ENCODE assay signal across 27 mouse cellular contexts in genomic region chr19:11989334-11989733, GRCm38 (mm10). TPM values are rescaled to one million over a fixed set of nuclear protein-coding genes. Genes with fewer than 3 reads are reported as not detected.
A peak's percentile ranks its signal among the peaks of the same experiment; 100 is the strongest.
DNase-seq lines count a peak whose midpoint lies in the region; ATAC-seq and TF ChIP-seq lines count a peak whose summit lies in the region.
"Had no signal": no experiment of that assay in that cellular context is flagged by ENCODE, and none has a peak within 500 bp of the region (broad histone marks: within the 10 kb centered on the region; RNA-seq: fewer than 3 reads in every experiment).

No protein-coding gene starts in this region.

- peak; percentile 66; the same call in 1 of the 2 replicates for ATAC-seq in neutrophil, adult 5-6 weeks (ENCODE audit: extremely low read depth, insufficient number of reproducible peaks, low FRiP score, poor library complexity, severe bottlenecking)
- ATAC-seq in forebrain, embryonic 12.5 days (ENCODE audit: low FRiP score) = no peak
- ATAC-seq: CD4-positive, CD25-positive, alpha-beta regulatory T cell, adult 4 months; forebrain, embryonic 15.5 days; inflammation-experienced regulatory T-cells, adult 6 months had no signal

- H3K36me3 ChIP-seq in CH12.LX (replicated peaks in 1 of 2; ENCODE audit: control insufficient read depth in 1 of 2, insufficient read depth in 1 of 2, low read length in 1 of 2) (peaks cover 55 to 78% of the 10 kb centered on the region in 2 experiments), macrophage (ENCODE audit: inconsistent target) (peaks cover 37% of the 10 kb centered on the region)
- H3K36me3 ChIP-seq in forebrain, embryonic 12.5 days (replicated peaks) = peaks cover 79% of the 10 kb centered on the region

- no peak for TF ChIP-seq POLR2A in CH12.LX (IDR thresholded peaks at IDR 0.05; ENCODE audit: low read depth, low read length)

- no peaks in the 10 kb centered on the region for H3K27me3 ChIP-seq in CH12.LX (replicated peaks)
- no peaks in the 10 kb centered on the region for H3K27me3 ChIP-seq in forebrain, embryonic 12.5 days
- H3K27me3 ChIP-seq: embryonic facial prominence, embryonic 15.5 days; forebrain, embryonic 15.5 days; heart, embryonic 12.5 days; hindbrain, embryonic 15.5 days had no signal

- H3K4me3 ChIP-seq in CH12.LX (replicated peaks in 1 of 3; ENCODE audit: low read depth in 2 of 3, low read length in 2 of 3, poor library complexity in 1 of 3) = no peak overlapping the region
- H3K4me3 ChIP-seq in macrophage (ENCODE audit: inconsistent target) = no peak overlapping the region
- H3K4me3 ChIP-seq in forebrain, embryonic 12.5 days (replicated peaks) = no peak overlapping the region
- H3K4me3 ChIP-seq: embryonic facial prominence, embryonic 15.5 days; erythroblast, embryonic 14.5 days; forebrain, embryonic 10.5 days; forebrain, embryonic 15.5 days; heart, embryonic 12.5 days; hindbrain, embryonic 15.5 days had no signal

- peaks cover 0 to 18% of the 10 kb centered on the region in 2 experiments; a peak in 2 of 4 replicates for H3K4me1 ChIP-seq in CH12.LX (ENCODE audit: control insufficient read depth in 1 of 2, insufficient read depth in 2 of 2)
- H3K4me1 ChIP-seq in forebrain, embryonic 12.5 days = no peaks in the 10 kb centered on the region
- H3K4me1 ChIP-seq: embryonic facial prominence, embryonic 15.5 days; forebrain, embryonic 10.5 days; forebrain, embryonic 15.5 days; heart, embryonic 12.5 days; hindbrain, embryonic 15.5 days had no signal

- H3K79me2 ChIP-seq in CH12.LX (replicated peaks; ENCODE audit: control insufficient read depth, extremely low read depth, insufficient read depth, poor library complexity, severe bottlenecking) = no peaks in the 10 kb centered on the region
- no peaks in the 10 kb centered on the region for H3K79me2 ChIP-seq in macrophage (ENCODE audit: inconsistent target)

- DNase-seq in A20 (ENCODE audit: low read depth, low spot score) = peak; percentile 75
- peak; percentile 70 for DNase-seq in CH12.LX (ENCODE audit: extremely low read depth)
- DNase-seq in right cerebral cortex, postnatal 25 days = no peak
- DNase-seq in cerebellum, adult 18-20 months = no peak
- DNase-seq: adrenal gland, postnatal 14 days; cerebellum, adult 2 months; cerebellum, postnatal 10 days; embryo, embryonic 11 days; gastrocnemius, postnatal 10 days had no signal

- in situ Hi-C loops in CH12.LX (cut with MboI; ENCODE audit: low pct_ligation_motif_present, low pct_unique_long_range_greater_than_20kb, low sequenced_read_pairs) = no loop called here

- H3K9me3 ChIP-seq in CH12.LX (replicated peaks; ENCODE audit: low read length) = no peaks in the 10 kb centered on the region
- no peaks in the 10 kb centered on the region for H3K9me3 ChIP-seq in forebrain, embryonic 12.5 days
- H3K9me3 ChIP-seq: embryonic facial prominence, embryonic 15.5 days; forebrain, embryonic 10.5 days; forebrain, embryonic 15.5 days; heart, embryonic 12.5 days; hindbrain, embryonic 15.5 days had no signal

- no peak overlapping the region for H3K4me2 ChIP-seq in CH12.LX (ENCODE audit: insufficient read depth, low read depth, poor library complexity, severe bottlenecking)
- H3K4me2 ChIP-seq in forebrain, embryonic 12.5 days = no peak overlapping the region
- H3K4me2 ChIP-seq: embryonic facial prominence, embryonic 15.5 days; forebrain, embryonic 15.5 days; heart, embryonic 12.5 days; hindbrain, embryonic 15.5 days had no signal

- TF ChIP-seq RAD21 in CH12.LX (IDR thresholded peaks at IDR 0.05; ENCODE audit: low read depth, low read length) = no peak

- dilution Hi-C loops in CH12.LX (cut with MboI; ENCODE audit: extremely low pct_ligation_motif_present, extremely low pct_unique_long_range_greater_than_20kb, low sequenced_read_pairs) = no loop called here

- H3K27ac ChIP-seq in CH12.LX (ENCODE audit: insufficient read depth, low read depth) = no peak overlapping the region
- peak overlapping the region; percentile 46 for H3K27ac ChIP-seq in macrophage
- H3K27ac ChIP-seq in forebrain, embryonic 12.5 days = no peak overlapping the region
- H3K27ac ChIP-seq: embryonic facial prominence, embryonic 15.5 days; forebrain, embryonic 10.5 days; forebrain, embryonic 15.5 days; hindbrain, embryonic 15.5 days had no signal

- WGBS in macrophage (ENCODE audit: missing documents) = 29% methylated on average over 7 of the region's 7 CpGs
- WGBS in forebrain, embryonic 12.5 days = 94% methylated on average over 7 of the region's 7 CpGs

- TF ChIP-seq EP300 in CH12.LX (IDR thresholded peaks at IDR 0.05; ENCODE audit: low read length) = peak; percentile 90

- H3K9ac ChIP-seq in CH12.LX (ENCODE audit: insufficient read depth, low read depth) = no peak overlapping the region
- H3K9ac ChIP-seq in forebrain, embryonic 12.5 days = no peak overlapping the region
- H3K9ac ChIP-seq: embryonic facial prominence, embryonic 15.5 days; forebrain, embryonic 15.5 days; heart, embryonic 12.5 days; hindbrain, embryonic 15.5 days had no signal

- no peak for TF ChIP-seq CTCF in CH12.LX (conservative IDR thresholded peaks at IDR 0.05 in 1 of 2, IDR thresholded peaks at IDR 0.05 in 1 of 2; ENCODE audit: low read depth in 2 of 2, low read length in 2 of 2)

TF ChIP-seq in CH12.LX, 34 proteins besides CTCF, POLR2A, EP300 and RAD21:
- TF ChIP-seq BHLHE40 (IDR thresholded peaks at IDR 0.05; ENCODE audit: low read depth, low read length) = 0 out of 2 replicates have a peak, but pooled peaks have one; percentile 31
- TF ChIP-seq MYC (IDR thresholded peaks at IDR 0.05; ENCODE audit: low read depth, low read length) = peak; percentile 58; the same call in 1 of the 2 replicates
- TF ChIP-seq IRF4 (IDR thresholded peaks at IDR 0.05; ENCODE audit: low read depth, low read length) = peak; percentile 87
- no peak for TF ChIP-seq NRF1 (IDR thresholded peaks at IDR 0.05; ENCODE audit: low read depth, low read length)
- TF ChIP-seq ELF1 (IDR thresholded peaks at IDR 0.05; ENCODE audit: low read depth, low read length) = peak; percentile 44; the same call in 1 of the 2 replicates

RNA-seq across cellular contexts. Expression of gene Osbp, which starts 23.6 kb away (rescaled TPM):
- total RNA-seq in CH12.LX (2012; rRNA removed) (17.7 and 20.6 TPM in 2 replicates), CH12.LX (2014; rRNA removed) (21.1 and 21.4 TPM in 2 replicates)
- polyA plus RNA-seq in CH12.LX (2012; ENCODE audit: insufficient read length, low read depth) (24.7 and 25.0 TPM in 2 replicates), macrophage (2018) (27.8 to 35.2 TPM (median 29.0 TPM) in 3 replicates)
- total RNA-seq in macrophage (2018; cell fraction: chromatin; rRNA removed) = 10 to 100 TPM; 11.5 to 33.6 (median 23.9) TPM
- 10 to 100 TPM; 24.6 to 46.9 (median 36.0) TPM for total RNA-seq in macrophage (2018; cell fraction: cytosol; rRNA removed)
- total RNA-seq in macrophage (2018; cell fraction: nucleus; rRNA removed) = 10 to 100 TPM; 16.3 to 53.2 (median 36.8) TPM
- total RNA-seq in neutrophil, adult 5-6 weeks (2017) = 39.0 and 42.6 TPM in 2 replicates
- polyA plus RNA-seq in forebrain, embryonic 12.5 days (2016; fragmentation: Nextera tagmentation; extraction: Ambion mirVana) = 5.8 and 6.3 TPM in 2 replicates

RNA-seq across cellular contexts. Expression of gene Olfr1423, which starts 51.8 kb away (rescaled TPM):
- total RNA-seq in CH12.LX (2012; rRNA removed) (under 0.01 TPM in 1 of 2 replicates, not detected in the other), CH12.LX (2014; rRNA removed) (not detected in 2 replicates)
- polyA plus RNA-seq in CH12.LX (2012; ENCODE audit: insufficient read length, low read depth) (0.04 and 0.07 TPM in 2 replicates), macrophage (2018) (not detected in 3 replicates)
- not detected for total RNA-seq in macrophage (2018; cell fraction: chromatin; rRNA removed)
- total RNA-seq in macrophage (2018; cell fraction: cytosol; rRNA removed) = not detected
- not detected for total RNA-seq in macrophage (2018; cell fraction: nucleus; rRNA removed)
- not detected in 2 replicates for total RNA-seq in neutrophil, adult 5-6 weeks (2017)
- 0.04 TPM in 1 of 2 replicates, not detected in the other for polyA plus RNA-seq in forebrain, embryonic 12.5 days (2016; fragmentation: Nextera tagmentation; extraction: Ambion mirVana)
- total RNA-seq: adrenal gland, adult 18-20 months; adrenal gland, postnatal 14 days; gastrocnemius, postnatal 10 days; gastrocnemius, postnatal 4 days; heart, adult 8-10 months; heart, postnatal 25 days had no signal
- polyA plus RNA-seq: cerebellum, adult 2 months; embryonic facial prominence, embryonic 11.5 days; embryonic facial prominence, embryonic 15.5 days; erythroblast, embryonic 14.5 days; forebrain, embryonic 15.5 days; heart, embryonic 12.5 days; heart, embryonic 16.5 days; hindbrain, embryonic 11.5 days; hindbrain, embryonic 15.5 days had no signal

Comparison
In these comparisons a context has a peak if more than half of its experiments do, and no peak if none do; other contexts are left out.
1. DNase-seq: peak in A20 (single experiment) and CH12.LX (single experiment); none in right cerebral cortex, postnatal 25 days (single experiment) and cerebellum, adult 18-20 months (0 of 2).